Mouse (Mus musculus) thymus, postnatal 14 days (tissue): ENCODE measurements around the gene Crtc3.

Experiments
- DNase-seq: peaks from one replicate; pipeline ENCODE4 v3.0.0; 2021

Crtc3 gene

GRCm38 (mm10) chr7:80548513-80549260, 140.0 kb downstream of the Crtc3 start:
- no peak for DNase-seq

- no peak for DNase-seq
Measured at GRCm38 (mm10) chr7:80542139-80542831, 146.4 kb downstream of the Crtc3 start.

GRCm38 (mm10) chr7:80539581-80539980, 149.1 kb downstream of the Crtc3 start:
- no peak for DNase-seq
